Mouse (Mus musculus): ENCODE data around the gene Smyd1.
"Not testable (repeated sequence)": the region's sequence is repeated elsewhere in the genome, so short reads cannot be mapped to it uniquely, and the experiment has no call there.

Gene Smyd1

GRCm38 (mm10) chr6:71322491-71322921 is 473 bp upstream of the Smyd1 start, which contains the start of gene Cd8b1:
Cd8b1 (plus strand) TSS chr6:71322788.
- DNase-seq = no peak

- no peak for DNase-seq
These were observed 14.5 kb downstream of the Smyd1 start for GRCm38 (mm10) chr6:71307486-71307885.

- DNase-seq = no peak
These were observed 19.8 kb downstream of the Smyd1 start for GRCm38 (mm10) chr6:71302097-71302731.

- DNase-seq = peak; percentile 23
These were observed 23.3 kb downstream of the Smyd1 start for GRCm38 (mm10) chr6:71298751-71299150.

- no peak for DNase-seq
These were observed 24.0 kb downstream of the Smyd1 start for GRCm38 (mm10) chr6:71298051-71298450.

GRCm38 (mm10) chr6:71295303-71295702 is 26.7 kb downstream of the Smyd1 start:
- DNase-seq = no peak

- DNase-seq = no peak
These were observed 28.5 kb downstream of the Smyd1 start for GRCm38 (mm10) chr6:71293509-71293908.

GRCm38 (mm10) chr6:71279418-71279817 is 42.6 kb downstream of the Smyd1 start:
- DNase-seq = no peak

GRCm38 (mm10) chr6:71274621-71275020 is 47.4 kb downstream of the Smyd1 start:
- no peak for DNase-seq

- DNase-seq = no peak
These were observed 48.3 kb downstream of the Smyd1 start for GRCm38 (mm10) chr6:71273715-71274114.

- no peak for DNase-seq
These were observed 49.7 kb downstream of the Smyd1 start for GRCm38 (mm10) chr6:71272316-71272741.

GRCm38 (mm10) chr6:71271389-71272315 is 50.4 kb downstream of the Smyd1 start, which contains the start of gene Krcc1:
Krcc1 (plus strand) TSS chr6:71271677.
- DNase-seq = peak; percentile 94 to 97

- DNase-seq = no peak
These were observed 51.0 kb downstream of the Smyd1 start for GRCm38 (mm10) chr6:71271057-71271388.

- peak; percentile 33 to 37 for DNase-seq
These were observed 51.6 kb downstream of the Smyd1 start for GRCm38 (mm10) chr6:71270301-71271056.

- DNase-seq = not testable (repeated sequence)
These were observed 52.4 kb downstream of the Smyd1 start for GRCm38 (mm10) chr6:71269686-71270050.

- DNase-seq = no peak
These were observed 52.9 kb downstream of the Smyd1 start for GRCm38 (mm10) chr6:71268929-71269685.

- DNase-seq = not testable (repeated sequence)
These were observed 54.4 kb downstream of the Smyd1 start for GRCm38 (mm10) chr6:71267603-71268002.

- no peak for DNase-seq
These were observed 59.7 kb downstream of the Smyd1 start for GRCm38 (mm10) chr6:71262142-71262833.

- DNase-seq = no peak
These were observed 61.0 kb downstream of the Smyd1 start for GRCm38 (mm10) chr6:71261060-71261459.

GRCm38 (mm10) chr6:71260051-71260640 is 61.9 kb downstream of the Smyd1 start:
- no peak for DNase-seq

GRCm38 (mm10) chr6:71259166-71259565 is 62.9 kb downstream of the Smyd1 start:
- DNase-seq = no peak

Data from cerebellum, postnatal 36 days (tissue).